Mouse (Mus musculus) frontal cortex, adult 2 months (tissue): Measurements from ENCODE around the gene Gm36210. TPM values are rescaled to one million over a fixed set of nuclear protein-coding genes. Genes with fewer than 3 reads are reported as not detected.

Experiments
- DNase-seq, 2 experiments: peaks; one replicate each; pipeline ENCODE4 v3.0.0; 2022; ENCODE audit warnings: low spot score in 1 of 2; ENCODE audit errors: extremely low spot score in 1 of 2
- polyA plus RNA-seq: library from polyadenylated mRNA; depleted of rRNA; stranded (reverse); fragments of >200 nt; gene quantifications from 2 replicates; pipeline ENCODE4 v1.2.3, GENCODE M21; 2012; rRNA removed

Gm36210 gene
- polyA plus RNA-seq, result 0.44 and 0.53 TPM in 2 replicates

GRCm38 (mm10) chr7:4906466-4906950, at the start of gene Gm36210:
TSS of gene Gm36210 (minus strand) at chr7:4906516.
- DNase-seq, result no peak

- no peak for DNase-seq
Observed at GRCm38 (mm10) chr7:4953815-4954445, 47.6 kb upstream of the Gm36210 start.

GRCm38 (mm10) chr7:4950561-4951342, 44.4 kb upstream of the Gm36210 start:
- DNase-seq, result no peak

GRCm38 (mm10) chr7:4948386-4948785, 42.1 kb upstream of the Gm36210 start:
- DNase-seq, result no peak

- DNase-seq, result peak in 1 of 2 experiments; percentile 23
Observed at GRCm38 (mm10) chr7:4947855-4948254, 41.5 kb upstream of the Gm36210 start.

- DNase-seq, result peak; percentile 91 to 98
Observed at GRCm38 (mm10) chr7:4943223-4943815, 37.0 kb upstream of the Gm36210 start.

GRCm38 (mm10) chr7:4942673-4943072, 36.4 kb upstream of the Gm36210 start:
- DNase-seq, result no peak

- peak in 1 of 2 experiments; percentile 89 for DNase-seq
Observed at GRCm38 (mm10) chr7:4940068-4940479, 33.8 kb upstream of the Gm36210 start.

GRCm38 (mm10) chr7:4938456-4938855, 32.1 kb upstream of the Gm36210 start:
- peak in 1 of 2 experiments; percentile 80 for DNase-seq

- no peak for DNase-seq
Observed at GRCm38 (mm10) chr7:4937392-4937791, 31.1 kb upstream of the Gm36210 start.

GRCm38 (mm10) chr7:4936832-4937231, 30.5 kb upstream of the Gm36210 start:
- DNase-seq, result no peak

- no peak for DNase-seq
Observed at GRCm38 (mm10) chr7:4934160-4934914, 28.0 kb upstream of the Gm36210 start.

- no peak for DNase-seq
Observed at GRCm38 (mm10) chr7:4933103-4933502, 26.8 kb upstream of the Gm36210 start.

- DNase-seq, result no peak
Observed at GRCm38 (mm10) chr7:4928323-4928722, 22.0 kb upstream of the Gm36210 start.

- DNase-seq, result no peak
Observed at GRCm38 (mm10) chr7:4927711-4928110, 21.4 kb upstream of the Gm36210 start.

- no peak for DNase-seq
Observed at GRCm38 (mm10) chr7:4926849-4927248, 20.5 kb upstream of the Gm36210 start.

- no peak for DNase-seq
Observed at GRCm38 (mm10) chr7:4925441-4926381, 19.4 kb upstream of the Gm36210 start, which contains the start of gene Ssc5d. TSS of gene Ssc5d (plus strand) at chr7:4925785.

- DNase-seq, result peak in 1 of 2 experiments; percentile 52
Observed at GRCm38 (mm10) chr7:4924891-4925301, 18.6 kb upstream of the Gm36210 start.

- no peak for DNase-seq
Observed at GRCm38 (mm10) chr7:4924483-4924882, 18.2 kb upstream of the Gm36210 start.
